Mouse (Mus musculus): ENCODE measurements around the gene Gnb2.

Gnb2 gene

GRCm38 (mm10) chr5:137539291-137539801, 6.0 kb upstream of the Gnb2 start:
- no peak for DNase-seq (ENCODE audit: low spot score)

- DNase-seq (ENCODE audit: low spot score): no peak
These were observed 4.2 kb upstream of the Gnb2 start for GRCm38 (mm10) chr5:137537461-137537860.

DNA sequence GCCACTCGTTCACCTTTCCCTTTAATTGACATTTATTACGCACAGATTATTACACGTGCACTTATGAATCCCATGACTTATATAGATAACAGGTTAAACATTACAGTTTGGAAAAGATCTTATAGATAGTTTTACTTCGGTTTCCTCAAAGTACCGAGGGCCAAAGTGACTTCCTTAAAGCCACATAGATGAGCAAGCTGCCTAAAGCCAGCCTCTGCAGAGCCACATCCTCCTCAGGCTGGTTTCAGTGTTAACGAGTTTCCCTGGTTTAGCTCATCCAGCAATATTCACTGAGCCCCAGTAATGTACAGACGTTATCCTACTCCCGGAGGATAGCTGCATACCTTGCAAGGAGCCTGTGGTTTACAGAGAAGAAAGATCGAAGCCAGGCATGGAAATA, 2.0 kb upstream of the Gnb2 start:
- no peak for DNase-seq (ENCODE audit: low spot score)

GRCm38 (mm10) chr5:137534762-137535161, 1.5 kb upstream of the Gnb2 start:
- no peak for DNase-seq (ENCODE audit: low spot score)

DNA sequence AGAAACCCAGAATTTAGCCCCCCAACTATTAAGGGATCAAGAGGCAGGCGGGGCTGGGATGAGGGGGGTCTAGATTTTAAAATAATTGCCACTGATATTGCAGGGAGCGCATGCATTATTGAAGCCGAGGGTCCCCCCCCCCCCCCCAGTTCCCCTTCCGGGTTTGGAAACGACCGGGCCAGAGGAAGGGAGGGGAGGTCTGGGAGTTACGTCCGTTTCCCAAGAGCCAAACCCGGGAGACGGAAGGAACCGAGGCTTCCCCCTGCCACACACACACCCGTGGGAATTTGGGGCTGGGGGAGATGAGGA, 548 bp downstream of the Gnb2 start:
- no peak for DNase-seq (ENCODE audit: low spot score)

DNA sequence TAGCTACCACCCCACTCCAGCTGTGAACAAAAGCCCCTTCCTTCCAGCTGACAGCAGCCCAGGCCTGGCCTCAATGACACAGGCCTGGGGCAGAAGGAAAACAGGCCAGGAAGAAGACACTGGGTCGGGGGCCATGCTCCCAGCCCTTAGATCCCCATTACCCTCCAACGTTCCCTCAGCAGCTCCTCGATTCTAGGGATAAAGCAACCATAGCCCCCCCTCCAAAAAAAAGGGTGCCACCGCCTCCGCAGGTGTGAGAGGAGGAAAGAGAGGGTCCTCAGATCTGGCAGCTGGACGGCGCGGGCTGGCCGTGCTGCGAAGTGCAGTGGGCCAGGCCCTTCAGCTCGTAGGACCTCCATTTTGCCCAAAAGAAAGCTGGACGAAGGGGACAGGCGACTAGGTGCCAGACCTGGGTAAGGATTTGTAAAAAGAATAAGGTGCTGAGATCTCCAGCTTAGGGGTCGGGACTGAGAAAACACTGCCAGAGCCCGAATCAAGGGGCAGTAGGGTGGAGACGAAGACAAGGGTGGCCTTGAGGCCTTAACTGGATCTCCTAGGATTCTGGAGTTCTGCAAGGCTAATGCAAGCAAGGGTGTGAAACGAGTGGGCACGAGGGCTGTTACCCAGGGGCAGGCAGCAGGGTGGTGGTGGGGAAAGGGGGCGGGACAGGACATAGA, 1.0 kb downstream of the Gnb2 start:
- no peak for DNase-seq (ENCODE audit: low spot score)

- no peak for DNase-seq (ENCODE audit: low spot score)
These were observed 1.7 kb downstream of the Gnb2 start for GRCm38 (mm10) chr5:137531414-137532130.

DNA sequence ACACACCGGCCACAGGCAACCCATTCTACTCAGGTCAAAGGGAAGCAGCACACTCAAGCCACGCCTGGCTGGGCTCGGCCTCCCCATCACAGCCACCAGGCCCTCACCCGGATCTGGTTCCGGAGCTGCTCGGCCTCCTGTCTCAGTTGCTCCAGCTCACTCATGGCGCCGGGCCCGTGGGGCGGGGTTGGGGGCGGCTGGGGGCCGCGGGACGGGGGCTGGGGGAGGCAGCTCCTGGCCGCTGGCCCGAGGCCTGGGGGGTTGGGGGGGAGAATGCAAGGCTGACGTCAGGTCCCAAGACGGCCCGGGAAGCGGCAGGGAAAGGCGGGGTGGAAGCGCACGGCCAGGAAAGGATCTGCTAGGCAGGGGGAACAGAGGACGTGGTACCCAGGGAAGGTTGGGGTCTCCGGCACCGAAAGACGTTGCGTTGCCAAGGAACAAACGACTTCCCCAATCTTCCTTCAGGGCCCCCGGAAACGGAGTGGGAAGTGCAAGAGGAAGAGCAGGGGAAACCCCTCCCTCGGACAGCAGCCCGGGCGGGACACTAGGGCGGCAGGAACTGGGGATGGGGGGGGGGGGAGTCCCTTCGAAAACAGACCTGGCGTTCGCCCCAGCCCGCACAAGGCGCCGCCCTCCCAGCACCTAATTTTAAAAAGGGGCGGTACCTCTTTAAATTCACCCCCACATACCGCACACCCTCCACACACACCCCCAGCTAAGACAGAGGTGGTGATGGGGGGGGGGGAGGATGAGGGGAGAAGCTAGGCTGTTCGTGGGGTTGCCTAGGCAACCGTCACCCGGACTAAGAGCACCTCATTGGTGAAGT, 2.5 kb downstream of the Gnb2 start:
- DNase-seq (ENCODE audit: low spot score): no peak

DNA sequence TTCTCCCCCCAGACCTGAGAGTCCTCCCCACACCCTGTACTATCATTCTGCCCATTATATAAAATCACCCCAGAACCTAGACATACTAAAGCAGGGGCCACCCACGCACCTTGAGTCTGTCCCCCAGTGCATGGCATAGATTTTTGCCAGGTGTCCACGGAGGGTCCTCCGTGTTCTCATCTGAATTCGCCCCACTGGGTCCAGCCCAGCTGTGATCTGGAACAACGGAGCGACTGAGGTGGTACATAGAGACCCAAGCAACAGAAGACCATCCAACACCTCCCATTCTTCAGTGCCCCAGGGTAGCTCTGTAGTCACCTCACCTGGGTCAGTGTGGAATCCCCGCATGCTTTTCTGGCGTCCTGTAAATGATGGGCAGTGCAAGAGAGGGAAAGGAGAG, 3.2 kb downstream of the Gnb2 start:
- no peak for DNase-seq (ENCODE audit: low spot score)

DNA sequence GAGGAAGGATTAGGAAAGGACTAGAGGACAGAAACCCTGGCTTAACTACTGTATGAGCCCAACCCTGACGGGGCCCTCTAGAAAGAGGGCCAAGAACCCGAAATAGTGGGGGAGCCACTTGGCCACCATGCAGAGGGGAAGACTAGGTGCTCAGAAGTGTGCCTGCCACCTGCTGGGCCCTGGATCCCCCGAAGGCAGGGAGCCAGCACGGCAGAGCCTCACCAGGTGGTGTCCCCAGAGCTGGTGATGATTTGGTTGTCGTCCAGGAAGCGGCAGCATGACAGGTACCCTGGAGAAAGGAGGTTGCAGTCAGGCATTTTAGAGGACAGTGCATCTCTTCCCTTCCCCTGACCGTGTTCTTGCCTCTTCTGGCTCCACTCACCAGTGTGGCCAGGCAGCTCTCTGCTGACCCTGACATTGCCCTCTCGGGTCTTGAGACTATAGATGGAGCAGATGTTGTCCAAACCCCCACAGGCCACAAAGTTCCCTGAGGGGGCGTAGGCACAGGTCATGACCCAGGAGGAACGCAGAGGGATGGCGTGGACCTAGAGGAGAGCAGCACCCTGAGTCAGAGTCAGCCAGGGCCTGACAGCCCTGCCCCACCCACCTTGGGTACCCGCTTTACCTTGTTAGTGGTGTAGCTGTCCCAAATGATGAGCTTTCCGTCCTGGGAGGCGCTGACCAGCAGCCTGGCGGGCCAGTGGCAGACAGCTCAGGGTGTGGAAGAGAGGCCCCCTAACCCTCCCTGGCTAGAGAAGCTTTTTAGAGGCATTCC, 3.9 kb downstream of the Gnb2 start:
- DNase-seq (ENCODE audit: low spot score): no peak

GRCm38 (mm10) chr5:137528247-137528968, 4.9 kb downstream of the Gnb2 start:
- DNase-seq (ENCODE audit: low spot score): no peak

- DNase-seq (ENCODE audit: low spot score): no peak
These were observed 5.9 kb downstream of the Gnb2 start for GRCm38 (mm10) chr5:137527413-137527812.

DNA sequence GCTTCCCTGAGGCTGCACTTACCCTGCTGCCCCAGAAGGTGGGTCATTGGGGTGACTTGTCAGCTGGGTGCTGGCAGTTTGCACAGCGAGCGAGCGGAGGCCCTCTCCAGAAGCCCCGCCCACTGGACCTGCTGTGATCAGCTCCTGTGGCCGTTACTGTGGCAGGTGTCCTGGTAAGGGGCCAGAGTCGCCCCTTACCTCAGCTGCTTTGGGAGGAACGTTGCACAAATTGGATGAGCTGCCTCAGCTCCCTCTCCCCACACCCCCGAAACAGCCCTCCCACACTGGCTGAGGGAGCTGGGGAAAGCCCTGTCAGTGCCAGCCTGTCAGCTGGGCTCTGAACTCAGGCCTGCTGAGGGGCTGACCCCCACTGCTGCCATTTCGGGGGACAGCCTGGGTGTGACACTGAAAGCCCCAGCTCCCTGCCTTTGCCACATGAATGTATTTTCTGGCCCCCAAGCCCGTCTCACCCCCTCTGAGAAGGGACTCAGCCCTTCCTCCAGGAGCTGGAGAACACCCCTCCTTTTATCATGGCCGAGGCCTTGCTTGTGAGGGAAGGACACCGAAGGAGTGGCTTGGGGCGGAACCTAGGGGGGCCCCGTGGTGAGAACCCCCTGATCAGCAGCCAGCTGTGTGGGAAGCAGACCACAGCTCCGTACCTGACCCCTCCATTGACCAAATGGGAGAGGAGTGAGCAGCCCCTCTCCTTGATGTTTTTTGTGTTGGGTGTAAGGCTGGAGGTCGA, 6.9 kb downstream of the Gnb2 start:
- no peak for DNase-seq (ENCODE audit: low spot score)

- no peak for DNase-seq (ENCODE audit: low spot score)
These were observed 7.8 kb downstream of the Gnb2 start for GRCm38 (mm10) chr5:137525511-137525910.

DNA sequence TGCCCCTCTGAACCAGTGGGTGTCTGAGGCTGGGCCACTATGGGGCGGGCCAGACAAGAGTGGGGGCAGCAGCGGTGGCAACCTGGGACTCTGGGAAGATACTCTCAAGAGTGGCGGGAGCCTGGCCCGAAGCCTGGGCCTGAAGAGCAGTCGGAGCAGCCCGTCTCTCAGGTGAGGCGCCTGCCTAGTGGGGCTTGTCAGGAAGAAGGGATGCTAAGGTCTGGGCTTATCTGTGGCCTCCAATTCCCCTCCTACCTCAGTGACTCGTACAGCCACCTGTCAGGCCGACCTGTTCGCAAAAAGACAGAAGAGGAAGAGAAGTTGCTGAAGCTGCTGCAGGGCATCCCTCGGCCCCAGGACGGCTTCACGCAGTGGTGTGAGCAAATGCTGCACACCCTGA, 8.6 kb downstream of the Gnb2 start:
- no peak for DNase-seq (ENCODE audit: low spot score)

GRCm38 (mm10) chr5:137524251-137524515, 9.1 kb downstream of the Gnb2 start:
- no peak for DNase-seq (ENCODE audit: low spot score)

DNA sequence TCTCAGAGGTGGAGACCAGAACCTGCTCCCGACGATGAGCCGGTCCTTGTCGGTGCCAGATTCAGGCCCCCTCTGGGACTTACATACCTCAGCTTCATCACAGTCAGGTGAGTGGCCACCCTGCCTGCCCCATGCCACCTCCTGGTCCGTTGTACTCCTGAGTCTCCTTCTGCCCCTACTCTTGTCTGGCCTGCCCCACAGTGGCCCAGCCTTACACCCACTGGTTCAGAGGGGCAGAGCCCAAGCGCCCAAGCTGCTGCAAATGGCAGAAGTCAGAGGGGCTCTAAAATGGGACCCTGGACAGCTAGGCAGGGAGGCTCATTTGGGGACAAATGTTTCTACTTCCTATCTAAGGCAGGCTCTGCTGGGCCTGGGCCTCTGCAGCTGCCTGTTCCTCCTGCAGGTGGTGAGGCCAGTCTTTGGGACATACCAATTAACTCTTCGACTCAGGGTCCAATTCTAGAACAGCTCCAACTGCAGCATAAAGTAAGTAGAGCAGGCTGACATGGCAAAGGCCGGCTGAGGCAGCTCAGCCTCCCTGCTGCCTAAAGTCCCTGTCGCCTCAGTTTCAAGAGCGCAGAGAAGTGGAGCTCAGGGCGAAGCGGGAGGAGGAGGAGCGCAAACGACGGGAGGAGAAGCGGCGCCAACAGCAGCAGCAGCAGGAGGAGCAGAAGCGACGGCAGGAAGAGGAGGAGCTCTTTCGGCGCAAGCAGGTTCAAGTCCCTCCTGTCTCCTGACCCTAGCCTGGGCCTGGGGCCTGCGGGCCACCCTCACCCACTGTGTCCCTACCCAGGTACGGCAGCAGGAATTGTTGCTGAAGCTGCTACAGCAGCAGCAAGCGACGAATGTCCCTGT, 9.7 kb downstream of the Gnb2 start:
- no peak for DNase-seq (ENCODE audit: low spot score)

GRCm38 (mm10) chr5:137522711-137523110, 10.6 kb downstream of the Gnb2 start:
- DNase-seq (ENCODE audit: low spot score): no peak

DNA sequence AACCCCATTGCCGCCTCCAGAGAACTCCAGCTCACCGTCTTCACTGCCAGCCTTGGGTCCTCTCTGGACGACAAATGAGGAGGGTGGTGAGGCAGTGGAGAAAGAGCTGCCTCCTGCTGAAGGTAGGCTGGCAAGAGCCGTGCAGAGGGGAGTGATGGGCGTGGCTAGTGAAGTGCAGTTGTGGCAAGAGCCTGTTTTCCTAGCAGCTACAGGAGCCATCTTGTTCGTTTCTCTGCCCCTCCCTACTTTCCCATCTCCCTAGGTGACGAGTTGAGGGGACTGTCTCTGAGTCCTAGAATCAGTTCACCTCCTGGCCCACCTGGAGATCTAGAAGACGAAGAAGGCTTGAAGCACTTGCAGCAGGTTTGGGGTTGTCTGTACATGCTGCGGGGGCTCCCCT, 11.4 kb downstream of the Gnb2 start:
- no peak for DNase-seq (ENCODE audit: low spot score)

Measured in layer of hippocampus, adult 9-10 months (tissue).